Mouse (Mus musculus): ENCODE results near the gene Olfr221.
"Not testable (repeated sequence)": the region's sequence is repeated elsewhere in the genome, so short reads cannot be mapped to it uniquely, and the experiment has no call there.

Olfr221 gene

GRCm38 (mm10) chr14:52042359-52042758, at the start of gene Olfr221:
Gene Olfr221 (minus strand): TSS chr14:52042459.
- DNase-seq, result not testable (repeated sequence)

- no peak for DNase-seq
Observed at GRCm38 (mm10) chr14:52083083-52083482, 40.8 kb upstream of the Olfr221 start.

DNA sequence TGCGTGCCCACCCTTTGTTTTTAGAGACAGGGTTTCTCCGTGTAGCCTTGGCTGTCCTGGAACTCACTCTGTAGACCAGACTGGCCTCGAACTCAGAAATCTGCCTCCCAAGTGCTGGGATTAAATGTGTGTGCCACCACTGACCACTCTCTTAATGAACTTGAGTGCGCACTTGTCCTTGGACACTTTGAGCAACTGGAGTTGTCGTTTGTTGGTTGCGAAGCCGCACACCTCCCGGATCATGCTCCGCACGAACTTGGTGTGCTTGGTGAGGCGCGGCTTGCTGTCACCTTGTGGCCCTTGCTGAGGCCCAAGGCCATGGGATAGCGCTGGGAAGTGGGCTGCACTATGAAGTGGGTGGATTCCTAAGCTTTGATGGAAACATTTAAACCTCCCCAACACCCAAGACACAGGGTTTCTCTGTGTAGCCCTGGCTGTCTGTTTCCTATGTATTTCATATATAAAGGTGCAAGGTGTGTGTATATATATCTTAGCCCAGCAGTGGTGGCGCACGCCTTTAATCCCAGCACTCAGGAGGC, 29.4 kb upstream of the Olfr221 start:
- DNase-seq, result no peak

DNA sequence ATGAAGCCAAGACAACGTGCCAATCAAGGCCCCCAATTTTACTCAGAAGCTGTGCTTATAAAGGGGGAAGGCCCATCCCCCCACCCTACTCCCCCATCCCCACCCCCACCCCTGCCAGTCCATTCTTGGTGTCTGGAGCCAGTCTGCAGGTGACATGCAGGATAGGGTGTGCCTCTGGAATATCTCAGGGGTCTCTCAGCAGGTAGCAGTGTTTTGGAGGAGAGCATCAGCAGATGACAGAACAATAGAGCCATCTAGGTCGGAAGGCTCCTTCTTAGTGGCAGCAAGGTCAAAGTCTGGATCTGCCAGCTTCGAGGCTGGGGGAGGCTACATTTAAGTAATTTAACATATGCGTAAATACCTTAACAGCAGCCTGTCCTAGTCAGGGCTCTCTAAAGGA, 23.9 kb upstream of the Olfr221 start:
- no peak for DNase-seq

DNA sequence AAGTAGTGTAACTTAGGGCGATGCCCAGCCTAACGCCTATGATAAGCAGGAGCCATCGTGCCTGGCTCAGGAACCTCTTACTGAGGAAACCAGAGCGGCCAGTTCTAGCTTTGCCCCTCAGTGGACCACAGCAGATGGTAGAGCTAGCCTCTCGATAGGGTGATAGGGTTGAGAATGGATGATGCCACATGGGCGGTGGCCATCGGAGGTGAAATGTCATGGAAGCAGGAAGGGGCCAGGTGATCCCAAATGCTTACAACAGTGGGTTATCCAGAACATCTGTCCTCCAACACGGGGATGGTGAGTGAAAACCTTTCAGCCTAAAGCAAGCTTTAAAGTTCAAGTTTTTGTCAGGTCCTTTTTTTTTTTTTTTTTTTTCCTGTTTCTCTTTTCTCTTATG, 19.5 kb upstream of the Olfr221 start:
- no peak for DNase-seq

GRCm38 (mm10) chr14:52060800-52061199, 18.5 kb upstream of the Olfr221 start:
- no peak for DNase-seq

DNA sequence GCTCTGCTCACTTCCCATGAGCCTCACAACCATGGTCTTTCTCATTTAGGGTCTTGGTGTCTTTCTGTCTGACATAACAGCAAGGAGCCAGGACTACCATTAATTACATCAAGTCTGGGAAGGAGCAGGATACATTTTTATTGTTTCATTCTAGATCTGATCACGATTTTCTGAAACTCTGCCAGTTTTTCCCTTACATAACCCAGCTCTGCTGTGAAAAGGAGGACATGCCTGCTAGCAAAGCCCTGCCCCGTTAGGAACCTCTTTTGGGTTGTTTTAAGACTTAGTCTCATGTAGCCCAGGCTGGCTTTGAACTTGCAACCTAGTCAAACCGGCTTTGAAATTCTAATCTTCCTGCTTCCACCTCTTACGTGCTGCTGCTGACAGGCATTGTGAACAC, 17.7 kb upstream of the Olfr221 start:
- DNase-seq, result no peak

- DNase-seq, result not testable (repeated sequence)
Observed at GRCm38 (mm10) chr14:52052720-52053119, 10.5 kb upstream of the Olfr221 start.

DNA sequence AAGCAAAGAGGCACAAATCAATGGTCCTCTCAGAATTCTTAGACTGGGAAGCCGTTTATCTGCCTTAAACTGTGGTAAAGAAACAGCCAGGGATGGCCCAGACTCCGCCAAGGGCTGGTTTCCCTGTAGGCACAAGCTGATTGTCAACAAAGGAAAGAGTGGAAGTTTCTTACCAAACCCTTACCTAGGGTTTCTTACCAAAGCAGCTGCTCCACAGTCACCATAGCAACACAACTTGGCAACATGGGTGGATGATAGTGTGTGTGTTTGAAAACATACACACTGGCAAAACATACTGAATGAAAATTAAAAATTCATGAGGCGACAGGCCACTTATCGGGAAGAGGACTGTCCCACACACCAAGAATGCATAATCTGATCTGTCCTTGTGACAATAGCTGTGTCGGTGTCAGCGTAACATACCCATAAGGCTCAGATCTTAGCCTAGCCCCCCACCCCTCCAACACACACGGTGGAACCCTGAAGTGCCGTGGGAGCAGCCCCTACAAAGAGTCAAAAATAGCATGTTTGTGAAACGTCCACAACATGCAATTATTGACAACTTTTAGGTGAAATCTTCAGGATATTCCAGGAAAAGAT, 3.8 kb upstream of the Olfr221 start:
- no peak for DNase-seq

GRCm38 (mm10) chr14:52044901-52045678, 2.8 kb upstream of the Olfr221 start:
- no peak for DNase-seq

DNA sequence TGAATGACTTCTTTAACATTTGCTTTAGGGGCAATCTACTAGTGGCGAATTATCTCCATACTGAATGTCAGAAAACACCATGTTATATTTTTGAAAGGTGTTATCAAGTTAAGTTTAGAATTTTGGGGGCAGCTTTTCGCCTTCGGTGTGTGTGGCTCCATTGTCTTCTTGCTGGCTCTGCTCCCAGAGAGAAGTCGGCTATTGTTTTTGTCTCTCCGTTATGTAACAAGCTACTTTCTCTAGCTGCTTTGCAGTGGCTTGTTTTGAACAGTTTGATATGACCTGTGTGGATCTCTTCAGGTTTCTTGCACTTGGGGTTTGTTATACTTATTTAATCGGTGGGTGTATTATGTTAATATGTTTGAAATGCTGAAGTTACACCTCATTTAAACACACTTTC, 1.2 kb upstream of the Olfr221 start:
- no peak for DNase-seq

GRCm38 (mm10) chr14:52039332-52039731, 2.9 kb downstream of the Olfr221 start:
- no peak for DNase-seq

GRCm38 (mm10) chr14:52035926-52036325, 6.3 kb downstream of the Olfr221 start:
- no peak for DNase-seq

DNA sequence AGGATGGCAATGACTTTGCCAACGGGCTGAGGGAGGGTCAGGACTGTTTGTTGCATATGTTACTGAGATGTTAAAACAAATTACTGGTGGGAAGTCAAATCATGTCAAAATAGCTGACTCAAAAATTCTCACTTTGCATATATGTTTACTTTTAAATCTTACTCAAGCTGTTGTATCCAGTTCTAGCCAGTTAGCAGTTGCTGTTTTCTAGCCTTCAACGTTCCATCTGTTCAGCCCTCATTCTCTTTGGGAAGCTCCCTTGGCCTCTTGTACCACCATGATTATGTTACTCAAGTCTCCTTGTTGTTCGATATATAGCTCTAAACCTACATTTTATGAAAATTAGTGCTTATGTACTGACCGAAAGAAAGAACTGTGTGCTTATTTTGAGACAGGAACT, 15.9 kb downstream of the Olfr221 start:
- no peak for DNase-seq

DNA sequence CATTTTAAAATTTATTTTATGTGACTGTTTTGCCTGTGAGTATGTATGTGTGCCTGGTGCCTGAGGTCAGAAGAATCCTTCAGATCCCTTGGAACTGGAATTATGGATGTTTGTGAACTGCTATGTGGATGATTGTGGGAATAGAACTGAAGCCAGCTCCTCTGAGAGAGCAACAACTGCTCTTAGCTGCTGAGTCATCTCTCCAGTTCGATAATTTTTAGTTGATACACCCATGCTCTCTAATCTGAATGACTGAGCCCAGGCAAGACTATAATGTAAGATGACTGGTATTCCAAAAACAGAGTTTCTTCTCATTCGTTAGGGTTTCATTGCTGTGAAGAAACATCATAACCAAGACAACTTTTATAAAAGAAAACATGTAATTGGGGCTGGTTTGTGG, 18.1 kb downstream of the Olfr221 start:
- DNase-seq, result no peak

DNA sequence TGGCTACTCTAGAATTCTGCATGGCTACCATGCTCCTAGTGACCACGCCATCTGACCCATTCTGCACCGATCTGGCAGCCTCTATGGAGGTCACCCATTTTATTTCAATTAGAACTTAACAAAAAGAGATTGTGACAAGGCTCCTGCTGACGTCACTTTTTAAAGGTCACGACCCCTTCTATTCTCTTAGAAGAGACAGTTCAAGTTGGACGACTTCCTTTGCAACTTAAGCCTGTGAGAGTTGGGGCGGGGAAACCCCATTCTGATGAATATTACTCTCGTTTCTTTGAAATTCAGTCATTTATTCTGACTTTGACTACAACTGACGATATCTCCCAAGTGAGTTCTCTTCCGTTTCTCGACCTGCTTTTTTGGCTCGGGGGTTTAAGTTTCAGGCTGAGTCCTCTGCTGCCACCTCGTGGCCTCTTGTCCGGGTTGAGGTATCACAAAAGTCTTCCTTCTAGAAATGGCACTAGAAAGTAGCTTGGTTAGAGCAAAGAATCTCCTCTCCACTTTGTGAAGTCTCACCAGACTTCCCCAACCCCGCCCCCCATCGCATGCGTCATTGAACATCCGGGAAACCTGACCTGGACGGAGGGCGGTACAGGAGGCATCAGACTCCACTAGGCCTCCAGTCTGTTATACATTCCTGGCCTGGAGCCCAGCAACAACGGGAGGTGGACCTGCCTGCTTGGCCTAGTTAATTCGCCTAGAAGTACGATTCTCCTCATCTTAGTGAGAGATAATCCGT, 19.4 kb downstream of the Olfr221 start:
- peak; percentile 78 for DNase-seq

DNA sequence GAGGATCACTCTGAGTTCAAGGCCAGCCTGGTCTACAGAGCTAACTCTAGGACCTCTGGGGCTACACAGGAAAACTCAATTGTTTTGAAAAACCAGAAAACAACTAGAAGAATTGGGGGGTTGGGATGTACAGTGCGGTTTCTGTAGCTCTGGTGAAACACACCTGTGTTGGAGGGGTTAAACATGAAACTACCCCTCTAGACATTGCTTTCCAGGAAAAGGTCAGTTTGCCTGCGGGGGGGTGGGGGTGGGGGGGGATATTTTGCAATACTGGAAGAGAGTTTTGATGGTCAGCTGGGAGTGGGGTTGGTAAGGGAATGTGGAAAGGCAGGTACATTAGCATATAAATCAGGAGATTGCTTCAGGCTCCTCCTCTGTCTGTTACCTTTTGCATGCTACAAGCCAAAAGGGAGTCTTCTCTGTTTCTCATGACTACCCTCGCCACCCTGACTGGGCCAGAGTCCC, 20.0 kb downstream of the Olfr221 start:
- peak; percentile 0 for DNase-seq

GRCm38 (mm10) chr14:52021568-52022212, 20.6 kb downstream of the Olfr221 start:
- DNase-seq, result no peak

GRCm38 (mm10) chr14:52021138-52021529, 21.1 kb downstream of the Olfr221 start:
- DNase-seq, result no peak

DNA sequence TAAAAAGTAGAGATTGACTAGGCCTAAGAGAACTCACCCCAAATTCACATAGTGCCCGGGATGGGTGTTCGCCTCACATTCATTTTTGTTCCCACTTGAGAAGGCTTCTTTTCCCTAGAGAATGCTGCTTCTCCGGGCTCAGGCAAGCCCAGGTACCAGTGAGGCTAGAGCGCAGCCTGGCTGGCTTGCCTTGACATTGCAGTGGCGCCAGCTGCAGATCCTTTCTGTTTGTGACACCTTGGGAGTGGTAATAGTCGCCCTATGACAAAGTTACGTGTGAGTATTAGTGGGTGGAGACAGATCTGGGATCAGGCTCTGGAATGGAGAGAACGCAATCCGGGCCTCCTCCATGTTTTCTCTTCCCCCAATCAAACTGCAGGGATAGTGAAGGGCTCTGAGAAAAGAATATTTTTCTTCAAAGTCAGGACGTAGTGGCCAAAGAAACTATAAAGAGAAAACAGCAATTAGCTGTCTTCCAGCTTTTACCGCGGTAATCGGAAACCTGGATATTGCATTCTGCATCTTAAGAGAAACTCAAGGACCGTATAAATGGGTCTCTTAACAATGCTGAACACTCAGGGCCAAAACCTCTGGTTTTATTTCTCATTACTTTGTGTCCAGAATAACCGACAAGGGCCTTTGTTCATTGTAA, 21.6 kb downstream of the Olfr221 start, which contains the start of gene Zfp219:
Gene Zfp219 (minus strand): TSS at position 248 of the 652 bp plus-strand sequence.
- peak; percentile 69 for DNase-seq

GRCm38 (mm10) chr14:52019590-52020340, 22.5 kb downstream of the Olfr221 start:
- DNase-seq, result peak; percentile 98
